Mouse (Mus musculus) liver, embryonic 11.5 days (tissue): ENCODE data around the gene Eif2d. TPM values are rescaled to one million over a fixed set of nuclear protein-coding genes. Genes with fewer than 3 reads are reported as not detected.

ENCODE experiments used
- ATAC-seq: fragments of 200-750 bp; cut with Nextera tagmentation; replicated peaks from 2 replicates; pipeline ENCODE4 v1.8.0; 2017; ENCODE audit warnings: moderate number of reproducible peaks, mild to moderate bottlenecking, moderate TSS enrichment, moderate library complexity; ENCODE audit not compliant: low FRiP score
- DNase-seq: peaks from one replicate; pipeline ENCODE4 v3.0.0-alpha.2; 2017; ENCODE audit warnings: low spot score
- H3K27ac ChIP-seq: fragments of 300-500 bp; sonication (generic); 2 replicates; pipeline ENCODE4 v1.5.1; 2014; ENCODE audit warnings: mild to moderate bottlenecking, low read depth, low read length, control low read depth
- H3K27me3 ChIP-seq: fragments of 300-500 bp; sonication (generic); replicated peaks from 2 replicates; pipeline ENCODE4 v1.6.1; 2014; ENCODE audit warnings: low read length, mixed read lengths; ENCODE audit not compliant: control insufficient read depth, insufficient read depth
- H3K36me3 ChIP-seq: fragments of 300-500 bp; sonication (generic); 2 replicates; pipeline ENCODE4 v1.6.1; 2014; ENCODE audit warnings: mild to moderate bottlenecking, low read length, moderate library complexity, mixed read lengths; ENCODE audit not compliant: control insufficient read depth, insufficient read depth
- H3K4me1 ChIP-seq: fragments of 300-500 bp; sonication (generic); replicated peaks from 2 replicates; pipeline ENCODE4 v1.6.1; 2014; ENCODE audit warnings: low read length, mixed read lengths; ENCODE audit not compliant: control insufficient read depth, insufficient read depth
- H3K4me2 ChIP-seq: fragments of 300-500 bp; sonication (generic); 2 replicates; pipeline ENCODE4 v1.6.1; 2014; ENCODE audit warnings: mild to moderate bottlenecking, control low read depth, moderate library complexity
- H3K4me3 ChIP-seq: fragments of 300-500 bp; sonication (generic); 2 replicates; pipeline ENCODE4 v1.5.1; 2014; ENCODE audit warnings: low read depth, low read length, control low read depth
- H3K9ac ChIP-seq: fragments of 300-500 bp; sonication (generic); 2 replicates; pipeline ENCODE4 v1.6.1; 2014; ENCODE audit warnings: low read depth, low read length, control low read depth
- H3K9me3 ChIP-seq: fragments of 300-500 bp; sonication (generic); 2 replicates; pipeline ENCODE4 v1.6.1; 2016; ENCODE audit warnings: low read length, inconsistent platforms, mixed read lengths; ENCODE audit not compliant: control insufficient read depth
- WGBS: fragments of 180-500 bp; shearing (Covaris S2); extraction: QIAGEN DNeasy Blood & Tissue Kit; methylation state at CpG from one replicate; pipeline ENCODE4 v1.1.7; 2014; 5-methylcytosine and 5-hydroxymethylcytosine counted together
- polyA plus RNA-seq: library from polyadenylated mRNA; unstranded; fragments of >200 nt; fragmentation: Nextera tagmentation; extraction: Ambion mirVana; gene quantifications from 2 replicates; pipeline ENCODE4 v1.2.1, GENCODE M21; 2014

Gene Eif2d
- polyA plus RNA-seq, 1 experiment from 2014 or later: 61.4 TPM

DNA sequence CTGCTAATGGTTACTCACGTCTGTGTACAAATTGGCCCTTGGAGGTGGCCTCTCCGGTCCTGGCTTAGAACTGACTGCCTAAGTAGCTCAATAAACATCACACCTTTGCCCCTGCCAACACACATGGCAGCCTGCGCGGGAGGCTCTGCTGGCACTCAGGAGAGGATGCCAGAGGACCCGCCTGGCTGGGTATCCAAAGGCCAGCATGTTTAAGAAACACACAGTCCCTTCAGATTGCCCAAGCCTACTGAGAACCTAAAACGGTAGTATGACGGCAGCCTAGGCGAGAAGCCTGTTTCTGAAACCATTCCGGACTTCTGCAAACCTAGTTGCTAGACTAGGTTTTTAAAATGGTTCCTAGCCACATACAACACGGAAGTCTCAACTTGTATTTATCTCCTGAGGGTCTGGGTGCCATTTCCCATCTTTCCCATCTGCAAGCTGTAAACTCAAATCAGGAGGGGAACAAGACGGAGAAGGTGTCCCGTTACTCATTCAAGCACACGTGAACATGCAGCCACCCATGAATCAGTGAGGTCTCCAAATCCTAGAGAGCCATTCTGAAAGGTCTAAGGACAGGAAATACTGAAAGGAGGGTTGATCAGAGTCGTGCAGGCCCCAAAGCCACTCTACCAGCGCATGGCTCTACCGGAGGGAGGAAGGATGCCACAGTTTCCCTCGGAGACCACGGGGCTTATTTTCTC is 46.3 kb downstream of the Eif2d start:
- ATAC-seq (no peak), DNase-seq (no peak)
- 66% methylated on average over 18 of the region's 18 CpGs for WGBS
- H3K9ac ChIP-seq: no peak overlapping the region
- no peak overlapping the region for H3K27ac ChIP-seq
- H3K36me3 ChIP-seq: no peaks in the 10 kb centered on the region
- H3K9me3 ChIP-seq: no peaks in the 10 kb centered on the region
- no peaks in the 10 kb centered on the region for H3K27me3 ChIP-seq
- H3K4me3 ChIP-seq: peak overlapping the region; percentile 10; the same call in 1 of the 2 replicates
- 0 out of 2 replicates have a peak, but pooled peaks cover 3% of the 10 kb centered on the region for H3K4me1 ChIP-seq
- H3K4me2 ChIP-seq: peak overlapping the region; percentile 26

- Histone ChIP-seq H3K27me3 (no peaks in the 10 kb centered on the region), H3K4me3 (0 out of 2 replicates have a peak overlapping the region, but pooled peaks have one; percentile 10), H3K4me1 (0 out of 2 replicates have a peak, but pooled peaks cover 3% of the 10 kb centered on the region), H3K36me3 (no peaks in the 10 kb centered on the region), H3K9me3 (no peaks in the 10 kb centered on the region), H3K9ac (no peak overlapping the region), H3K4me2 (peak overlapping the region; percentile 26), H3K27ac (no peak overlapping the region)
- DNase-seq: peak; percentile 42
- ATAC-seq: peak; percentile 60
- WGBS: 41% methylated on average over 12 of the region's 12 CpGs
These were observed 47.0 kb downstream of the Eif2d start for GRCm38 (mm10) chr1:131199976-131200375.

DNA sequence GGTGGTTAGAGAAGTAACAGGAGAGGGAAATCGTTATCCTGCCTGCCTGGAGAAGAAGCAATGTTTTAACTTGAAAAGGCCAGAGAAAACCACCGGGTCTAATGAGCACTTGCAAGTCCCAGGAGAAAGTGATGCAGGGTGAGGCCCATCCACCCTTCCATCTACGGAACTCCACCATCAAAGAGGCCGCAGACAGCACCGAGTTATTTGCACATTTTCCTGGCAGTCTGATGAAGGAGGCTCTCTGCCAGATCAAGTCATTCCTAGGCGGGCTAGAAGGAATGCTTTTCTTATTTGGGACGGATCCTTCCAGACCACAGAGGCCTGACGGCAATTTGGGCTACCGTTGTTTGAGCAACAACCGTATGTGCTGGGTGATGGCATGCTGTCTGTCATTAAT is 47.6 kb downstream of the Eif2d start:
- WGBS: 73% methylated on average over 10 of the region's 10 CpGs
- Histone ChIP-seq H3K4me2 (no peak overlapping the region), H3K9ac (no peak overlapping the region), H3K9me3 (no peaks in the 10 kb centered on the region), H3K36me3 (no peaks in the 10 kb centered on the region), H3K27me3 (no peaks in the 10 kb centered on the region), H3K4me3 (no peak overlapping the region), H3K4me1 (0 out of 2 replicates have a peak, but pooled peaks cover 3% of the 10 kb centered on the region), H3K27ac (no peak overlapping the region)
- DNase-seq (no peak), ATAC-seq (no peak)

- ATAC-seq: no peak
- no peak for DNase-seq
- Histone ChIP-seq H3K27ac (no peak overlapping the region), H3K4me3 (no peak overlapping the region), H3K27me3 (no peaks in the 10 kb centered on the region), H3K4me1 (0 out of 2 replicates have a peak, but pooled peaks cover 3% of the 10 kb centered on the region), H3K9ac (no peak overlapping the region), H3K36me3 (no peaks in the 10 kb centered on the region), H3K9me3 (no peaks in the 10 kb centered on the region), H3K4me2 (no peak overlapping the region)
- 63% methylated on average over 4 of the region's 4 CpGs for WGBS
These were observed 48.4 kb downstream of the Eif2d start for GRCm38 (mm10) chr1:131201391-131201790.

DNA sequence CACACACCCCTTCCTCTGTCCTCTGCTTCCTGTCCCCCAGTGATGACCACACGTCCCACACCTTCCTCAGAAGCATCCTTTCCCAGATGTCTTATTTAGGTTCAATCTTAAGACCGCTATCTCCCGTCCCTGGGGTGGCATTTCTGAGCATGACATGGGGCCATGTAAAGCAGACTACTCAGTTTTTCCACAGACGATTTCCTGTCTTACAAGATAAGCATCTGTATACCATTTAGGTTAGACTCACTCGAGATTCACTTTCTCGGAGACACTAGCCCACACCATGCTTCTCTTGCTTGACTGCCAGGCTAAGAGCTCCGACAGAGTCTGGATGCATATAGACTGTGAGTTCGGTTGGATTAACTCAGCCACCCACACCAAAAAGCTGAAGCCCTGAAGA is 51.5 kb downstream of the Eif2d start:
- 54% methylated on average over 8 of the region's 8 CpGs for WGBS
- H3K4me2 ChIP-seq: no peak overlapping the region

DNA sequence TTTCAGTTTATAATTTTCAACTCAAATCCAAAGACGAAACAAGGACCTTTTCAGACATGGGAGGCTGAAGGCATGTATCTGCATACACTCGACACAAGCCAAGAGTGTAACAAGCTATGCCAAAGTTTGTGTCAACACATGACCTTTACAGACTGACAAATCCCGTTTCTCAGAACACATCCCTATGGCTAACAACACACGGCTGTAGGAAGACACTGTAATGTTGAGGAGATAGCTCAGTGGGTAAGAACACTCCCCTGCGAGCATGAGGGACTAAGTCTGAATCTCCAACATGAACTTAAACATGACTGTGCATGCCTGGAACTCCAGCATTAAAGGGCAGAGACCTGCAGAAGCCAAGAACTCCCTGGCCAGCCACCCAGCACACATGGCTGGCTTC is 53.4 kb downstream of the Eif2d start:
- DNase-seq (no peak), ATAC-seq (no peak)
- Histone ChIP-seq H3K4me1 (no peaks in the 10 kb centered on the region), H3K4me2 (no peak overlapping the region), H3K9ac (no peak overlapping the region), H3K9me3 (no peaks in the 10 kb centered on the region), H3K27me3 (no peaks in the 10 kb centered on the region), H3K36me3 (no peaks in the 10 kb centered on the region), H3K4me3 (no peak overlapping the region), H3K27ac (no peak overlapping the region)
- WGBS: 75% methylated on average over 5 of the region's 5 CpGs

More for the DNA sequence above, 51.5 kb downstream of the Eif2d start:
- no peak for ATAC-seq
- H3K4me3 ChIP-seq: no peak overlapping the region
- no peaks in the 10 kb centered on the region for H3K36me3 ChIP-seq
- H3K27ac ChIP-seq: no peak overlapping the region
- H3K9ac ChIP-seq: no peak overlapping the region
- no peak for DNase-seq
- H3K4me1 ChIP-seq: 0 out of 2 replicates have a peak, but pooled peaks cover 3% of the 10 kb centered on the region
- H3K27me3 ChIP-seq: no peaks in the 10 kb centered on the region
- no peaks in the 10 kb centered on the region for H3K9me3 ChIP-seq

DNA sequence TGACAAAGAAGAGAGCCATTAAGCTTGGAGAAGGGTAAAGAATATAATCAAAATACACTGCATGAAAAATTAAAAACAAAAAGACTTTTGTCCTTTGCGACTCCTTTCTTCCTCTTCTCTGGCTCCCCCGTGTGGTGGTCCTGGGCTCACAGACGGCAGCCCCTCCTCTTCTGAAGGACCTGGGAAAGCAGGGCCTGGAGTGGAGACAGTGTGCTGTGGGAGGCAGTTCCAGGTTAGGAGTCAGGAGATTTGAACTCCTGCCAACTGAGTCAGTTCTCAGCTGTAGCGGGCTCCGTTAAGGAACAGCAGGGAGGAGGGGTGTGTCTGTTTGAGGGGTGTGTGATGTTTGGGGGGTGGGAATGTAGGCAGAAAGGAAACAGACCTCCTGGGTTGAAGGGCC is 54.5 kb downstream of the Eif2d start:
- Histone ChIP-seq H3K27ac (no peak overlapping the region), H3K9me3 (no peaks in the 10 kb centered on the region), H3K4me2 (no peak overlapping the region), H3K4me1 (no peaks in the 10 kb centered on the region), H3K27me3 (no peaks in the 10 kb centered on the region), H3K9ac (no peak overlapping the region), H3K4me3 (no peak overlapping the region), H3K36me3 (no peaks in the 10 kb centered on the region)
- no peak for ATAC-seq
- DNase-seq: no peak
- 11% methylated on average over 5 of the region's 5 CpGs for WGBS

GRCm38 (mm10) chr1:131208081-131208480 is 55.1 kb downstream of the Eif2d start:
- DNase-seq (no peak), ATAC-seq (no peak)
- no peaks in the 10 kb centered on the region for H3K9me3 ChIP-seq
- WGBS: 83% methylated on average over 5 of the region's 5 CpGs
- H3K4me2 ChIP-seq: no peak overlapping the region
- H3K27ac ChIP-seq: no peak overlapping the region
- no peaks in the 10 kb centered on the region for H3K36me3 ChIP-seq
- H3K4me3 ChIP-seq: no peak overlapping the region
- H3K27me3 ChIP-seq: no peaks in the 10 kb centered on the region
- H3K4me1 ChIP-seq: no peaks in the 10 kb centered on the region
- no peak overlapping the region for H3K9ac ChIP-seq

DNA sequence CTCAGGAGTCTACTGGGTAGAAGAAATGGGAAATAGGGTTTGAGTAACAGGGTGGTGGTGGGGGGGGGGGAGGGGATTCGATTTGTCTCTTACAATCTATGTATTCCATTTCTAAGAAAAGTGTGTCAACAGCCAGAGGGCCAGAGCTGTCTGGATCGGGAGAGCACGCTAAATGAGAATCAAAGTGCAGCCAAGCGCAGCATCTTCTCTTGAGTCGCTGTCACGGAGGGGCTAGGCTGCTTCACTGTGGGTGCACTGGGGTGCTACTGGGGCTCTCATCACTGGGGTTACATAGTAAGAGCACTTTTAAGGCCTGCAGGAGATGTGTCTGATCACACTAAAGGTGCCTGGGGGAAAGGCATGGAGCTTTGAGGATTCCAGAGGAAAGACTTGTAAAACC is 55.8 kb downstream of the Eif2d start:
- 86% methylated on average over 6 of the region's 6 CpGs for WGBS
- no peak overlapping the region for H3K9ac ChIP-seq
- H3K4me2 ChIP-seq: no peak overlapping the region
- no peak overlapping the region for H3K4me3 ChIP-seq
- no peaks in the 10 kb centered on the region for H3K27me3 ChIP-seq
- H3K27ac ChIP-seq: no peak overlapping the region
- ATAC-seq: no peak
- no peak for DNase-seq
- H3K36me3 ChIP-seq: no peaks in the 10 kb centered on the region
- no peaks in the 10 kb centered on the region for H3K4me1 ChIP-seq
- H3K9me3 ChIP-seq: no peaks in the 10 kb centered on the region
